Mouse (Mus musculus) CH12F3 (cell line): ENCODE measurements around the gene Taar4.

Experiments
- in situ Hi-C: fragments of 300-500 bp; cut with MboI; formaldehyde crosslinking; loops from 2 replicates; pipeline ENCODE4 v1.14.3; 2020; ENCODE audit warnings: low sequenced_read_pairs

The Taar4 gene

GRCm38 (mm10) chr10:23960444-23960915 is at the start of gene Taar4:
Taar4 (plus strand) TSS chr10:23960494.
- in situ Hi-C loops = no loop called here

GRCm38 (mm10) chr10:23920056-23920455 is 40.2 kb upstream of the Taar4 start, which contains the start of gene Taar1:
Taar1 (plus strand) TSS chr10:23920356.
- in situ Hi-C loops = no loop called here

GRCm38 (mm10) chr10:23922468-23922867 is 37.8 kb upstream of the Taar4 start:
- in situ Hi-C loops = no loop called here

- in situ Hi-C loops = no loop called here
These were observed 36.4 kb upstream of the Taar4 start for GRCm38 (mm10) chr10:23923941-23924340.

- in situ Hi-C loops = no loop called here
These were observed 22.7 kb upstream of the Taar4 start for GRCm38 (mm10) chr10:23937613-23938012.

GRCm38 (mm10) chr10:23938312-23938711 is 22.0 kb upstream of the Taar4 start, which contains the start of gene Taar2:
Taar2 (plus strand) TSS chr10:23938572.
- in situ Hi-C loops = no loop called here

- in situ Hi-C loops = no loop called here
These were observed 17.8 kb upstream of the Taar4 start for GRCm38 (mm10) chr10:23942465-23942864.

- in situ Hi-C loops = no loop called here
These were observed 12.3 kb upstream of the Taar4 start for GRCm38 (mm10) chr10:23948026-23948425.

GRCm38 (mm10) chr10:23949508-23950005 is 10.7 kb upstream of the Taar4 start, which contains the start of gene Taar3:
Taar3 (plus strand) TSS chr10:23949558.
- in situ Hi-C loops = no loop called here

- in situ Hi-C loops = no loop called here
These were observed 8.6 kb upstream of the Taar4 start for GRCm38 (mm10) chr10:23951714-23952113.

- in situ Hi-C loops = no loop called here
These were observed 1.2 kb upstream of the Taar4 start for GRCm38 (mm10) chr10:23959071-23959470.

- in situ Hi-C loops = no loop called here
These were observed 3.1 kb downstream of the Taar4 start for GRCm38 (mm10) chr10:23963444-23963843.

GRCm38 (mm10) chr10:23964921-23965610 is 4.8 kb downstream of the Taar4 start:
- in situ Hi-C loops = no loop called here

- in situ Hi-C loops = no loop called here
These were observed 10.4 kb downstream of the Taar4 start, which contains the start of gene Taar5 for GRCm38 (mm10) chr10:23970656-23971165. Taar5 (plus strand) TSS chr10:23970706.

- in situ Hi-C loops = no loop called here
These were observed 11.0 kb downstream of the Taar4 start for GRCm38 (mm10) chr10:23971256-23971655.

GRCm38 (mm10) chr10:23977958-23978357 is 17.7 kb downstream of the Taar4 start:
- in situ Hi-C loops = no loop called here

- in situ Hi-C loops = no loop called here
These were observed 18.8 kb downstream of the Taar4 start for GRCm38 (mm10) chr10:23978901-23979705.

GRCm38 (mm10) chr10:23985546-23985945 is 25.3 kb downstream of the Taar4 start, which contains the start of gene Taar6:
Taar6 (minus strand) TSS chr10:23985646.
- in situ Hi-C loops = no loop called here

GRCm38 (mm10) chr10:23986419-23986818 is 26.1 kb downstream of the Taar4 start:
- in situ Hi-C loops = no loop called here

GRCm38 (mm10) chr10:23993381-23993780 is 33.1 kb downstream of the Taar4 start, which contains the start of gene Taar7a:
Taar7a (minus strand) TSS chr10:23993481.
- in situ Hi-C loops = no loop called here

GRCm38 (mm10) chr10:23999639-24000038 is 39.3 kb downstream of the Taar4 start, which contains the start of gene Taar7b:
Taar7b (plus strand) TSS chr10:23999939.
- in situ Hi-C loops = no loop called here
